Mouse (Mus musculus) CD4-positive, CD25-positive, alpha-beta regulatory T cell, adult 4 months (primary cell): Measurements from ENCODE around the gene Slc25a12. TPM values are rescaled to one million over a fixed set of nuclear protein-coding genes. Genes with fewer than 3 reads are reported as not detected.

Experiments used
- ATAC-seq: one replicate; pipeline ENCODE4 v1.8.0; 2017
- polyA plus RNA-seq, 2 experiments: library from polyadenylated mRNA; unstranded; fragments of 100-300 nt; shearing (Covaris generic); gene quantifications; one replicate each; pipeline ENCODE4 v1.2.1; 2017

The Slc25a12 gene
- polyA plus RNA-seq, 2 experiments from 2014 or later = 74.4 to 89.2 TPM

- ATAC-seq = no peak
Measured at GRCm38 (mm10) chr2:71245416-71245815, 122.1 kb downstream of the Slc25a12 start.

- no peak for ATAC-seq
Measured at GRCm38 (mm10) chr2:71244807-71245206, 122.7 kb downstream of the Slc25a12 start.

- no peak for ATAC-seq
Measured at GRCm38 (mm10) chr2:71243058-71243672, 124.4 kb downstream of the Slc25a12 start.

GRCm38 (mm10) chr2:71242180-71242579 lies 125.4 kb downstream of the Slc25a12 start:
- ATAC-seq = no peak

GRCm38 (mm10) chr2:71241505-71241904 lies 126.0 kb downstream of the Slc25a12 start:
- no peak for ATAC-seq

GRCm38 (mm10) chr2:71236009-71236408 lies 131.5 kb downstream of the Slc25a12 start:
- no peak for ATAC-seq

- no peak for ATAC-seq
Measured at GRCm38 (mm10) chr2:71235420-71235819, 132.1 kb downstream of the Slc25a12 start.

GRCm38 (mm10) chr2:71232976-71233375 lies 134.6 kb downstream of the Slc25a12 start:
- ATAC-seq = no peak

- no peak for ATAC-seq
Measured at GRCm38 (mm10) chr2:71231951-71232350, 135.6 kb downstream of the Slc25a12 start.

- no peak for ATAC-seq
Measured at GRCm38 (mm10) chr2:71229603-71230002, 137.9 kb downstream of the Slc25a12 start.

GRCm38 (mm10) chr2:71227398-71227797 lies 140.2 kb downstream of the Slc25a12 start:
- peak; percentile 39 for ATAC-seq

Other genes with a start within 250 kb of the Slc25a12 start
- under 1 TPM; 0.25 to 0.26 TPM for gene Cybrd1, start 249.8 kb downstream of the Slc25a12 start, polyA plus RNA-seq
- 10 to 100 TPM; 85.0 to 94.7 TPM for gene Dync1i2, start 156.0 kb downstream of the Slc25a12 start, polyA plus RNA-seq
- 10 to 100 TPM; 57.1 to 58.8 TPM for gene Hat1, start 21.2 kb upstream of the Slc25a12 start, polyA plus RNA-seq
- gene Metap1d, start 85.5 kb upstream of the Slc25a12 start, polyA plus RNA-seq = 10 to 100 TPM; 31.5 to 35.3 TPM
- not detected for gene Dlx1, start 160.4 kb upstream of the Slc25a12 start, polyA plus RNA-seq
- gene Dlx2, start 179.0 kb upstream of the Slc25a12 start, polyA plus RNA-seq = not detected